Mouse (Mus musculus): Measurements from ENCODE around the gene Spats1. TPM values are rescaled to one million over a fixed set of nuclear protein-coding genes. Genes with fewer than 3 reads are reported as not detected.
A peak's percentile ranks its signal among the peaks of the same experiment; 100 is the strongest.

Spats1 gene
- polyA plus RNA-seq, 2 experiments: 0.06 TPM

- DNase-seq (ENCODE audit: low read depth in 3 of 3, low spot score in 3 of 3) (no peak), ATAC-seq (ENCODE audit: insufficient read depth) (no peak)
- no peak for TF ChIP-seq EP300 (IDR thresholded peaks at IDR 0.05; ENCODE audit: low read depth)
- no peak for TF ChIP-seq CTCF (IDR thresholded peaks at IDR 0.05; ENCODE audit: low read depth)
- no peak overlapping the region for H3K27ac ChIP-seq
- peaks cover 2 to 4% of the 10 kb centered on the region in 2 experiments; a peak in 1 of 4 replicates for H3K4me1 ChIP-seq (replicated peaks; ENCODE audit: control insufficient read depth in 2 of 2, insufficient read depth in 2 of 2, low read length in 1 of 2)
- no peak overlapping the region for H3K9ac ChIP-seq (replicated peaks)
- H3K9me3 ChIP-seq (ENCODE audit: control insufficient read depth, low read length): no peaks in the 10 kb centered on the region
- WGBS (ENCODE audit: insufficient replicate concordance): 68% methylated on average over 4 of the region's 4 CpGs
- H3K4me2 ChIP-seq (ENCODE audit: low read depth): no peak overlapping the region
- H3K36me3 ChIP-seq (replicated peaks; ENCODE audit: control insufficient read depth, insufficient read depth, low read depth): no peaks in the 10 kb centered on the region
- H3K27me3 ChIP-seq (ENCODE audit: control insufficient read depth, insufficient read depth, low read length): no peaks in the 10 kb centered on the region
- H3K4me3 ChIP-seq (ENCODE audit: insufficient read depth in 1 of 2, low read depth in 2 of 2, low read length in 2 of 2): no peak overlapping the region
Observed at GRCm38 (mm10) chr17:45511757-45512156, 36.5 kb upstream of the Spats1 start.

- no peak for TF ChIP-seq CTCF (IDR thresholded peaks at IDR 0.05; ENCODE audit: low read depth)
- TF ChIP-seq EP300 (IDR thresholded peaks at IDR 0.05; ENCODE audit: low read depth): no peak
- H3K4me1 ChIP-seq (replicated peaks; ENCODE audit: control insufficient read depth in 2 of 2, insufficient read depth in 2 of 2, low read length in 1 of 2): peaks cover 2 to 4% of the 10 kb centered on the region in 2 experiments; a peak in 1 of 4 replicates
- ATAC-seq (ENCODE audit: insufficient read depth) (no peak), DNase-seq (ENCODE audit: low read depth in 3 of 3, low spot score in 3 of 3) (no peak)
- H3K4me2 ChIP-seq (ENCODE audit: low read depth): no peak overlapping the region
- H3K27ac ChIP-seq: no peak overlapping the region
- no peak overlapping the region for H3K4me3 ChIP-seq (ENCODE audit: insufficient read depth in 1 of 2, low read depth in 2 of 2, low read length in 2 of 2)
- no peak overlapping the region for H3K9ac ChIP-seq (replicated peaks)
- H3K36me3 ChIP-seq (replicated peaks; ENCODE audit: control insufficient read depth, insufficient read depth, low read depth): no peaks in the 10 kb centered on the region
- no peaks in the 10 kb centered on the region for H3K27me3 ChIP-seq (ENCODE audit: control insufficient read depth, insufficient read depth, low read length)
- H3K9me3 ChIP-seq (ENCODE audit: control insufficient read depth, low read length): no peaks in the 10 kb centered on the region
- WGBS (ENCODE audit: insufficient replicate concordance): 73% methylated on average over 4 of the region's 4 CpGs
Observed at GRCm38 (mm10) chr17:45510871-45511270, 35.7 kb upstream of the Spats1 start.

DNA sequence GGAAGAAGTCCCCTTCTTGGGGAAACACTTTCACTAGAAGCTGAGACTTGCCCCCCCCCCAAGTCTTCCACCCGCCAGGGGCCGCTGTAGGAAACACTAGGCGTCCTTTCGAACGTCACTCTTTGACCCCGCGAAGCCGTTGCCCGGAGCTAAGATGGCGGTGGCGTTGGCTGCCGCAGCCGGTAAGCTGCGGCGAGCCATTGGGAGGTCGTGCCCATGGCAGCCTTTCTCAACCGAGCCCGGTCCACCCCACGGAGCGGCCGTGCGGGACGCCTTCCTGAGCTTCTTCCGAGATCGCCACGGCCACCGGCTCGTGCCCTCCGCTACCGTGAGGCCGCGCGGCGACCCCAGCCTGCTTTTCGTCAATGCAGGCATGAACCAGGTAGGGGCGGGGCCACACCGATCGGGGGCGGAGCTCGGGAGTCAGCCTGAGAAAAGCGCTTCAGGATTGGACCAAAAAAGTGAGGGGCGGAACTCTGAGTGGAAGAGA is 31.5 kb upstream of the Spats1 start, which contains the start of gene Aars2:
Gene Aars2 (plus strand): TSS at position 142 of the 490 bp plus-strand sequence.
- TF ChIP-seq EP300 (IDR thresholded peaks at IDR 0.05; ENCODE audit: low read depth) (peak; percentile 47; the same call in 1 of the 2 replicates), CTCF (IDR thresholded peaks at IDR 0.05; ENCODE audit: low read depth) (peak; percentile 92)
- H3K9ac ChIP-seq (replicated peaks): peak within 1 kb of the TSS; percentile 70
- H3K4me3 ChIP-seq (ENCODE audit: insufficient read depth in 1 of 2, low read depth in 2 of 2, low read length in 2 of 2): peak within 1 kb of the TSS; percentile 72 to 88
- H3K36me3 ChIP-seq (replicated peaks; ENCODE audit: control insufficient read depth, insufficient read depth, low read depth): no peaks in the 10 kb centered on the region
- H3K4me2 ChIP-seq (ENCODE audit: low read depth): peak within 1 kb of the TSS; percentile 59
- ATAC-seq (ENCODE audit: insufficient read depth) (peak; percentile 92), DNase-seq (ENCODE audit: low read depth in 3 of 3, low spot score in 3 of 3) (peak; percentile 80 to 83 (median 81))
- H3K27me3 ChIP-seq (ENCODE audit: control insufficient read depth, insufficient read depth, low read length): no peaks in the 10 kb centered on the region
- no peak within 1 kb of the TSS for H3K27ac ChIP-seq
- H3K9me3 ChIP-seq (ENCODE audit: control insufficient read depth, low read length): no peaks in the 10 kb centered on the region
- peaks cover 4% of the 10 kb centered on the region in 2 experiments; a peak in 3 of 4 replicates for H3K4me1 ChIP-seq (replicated peaks; ENCODE audit: control insufficient read depth in 2 of 2, insufficient read depth in 2 of 2, low read length in 1 of 2)
- under 1% methylated on average over 42 of the region's 42 CpGs for WGBS (ENCODE audit: insufficient replicate concordance)

DNA sequence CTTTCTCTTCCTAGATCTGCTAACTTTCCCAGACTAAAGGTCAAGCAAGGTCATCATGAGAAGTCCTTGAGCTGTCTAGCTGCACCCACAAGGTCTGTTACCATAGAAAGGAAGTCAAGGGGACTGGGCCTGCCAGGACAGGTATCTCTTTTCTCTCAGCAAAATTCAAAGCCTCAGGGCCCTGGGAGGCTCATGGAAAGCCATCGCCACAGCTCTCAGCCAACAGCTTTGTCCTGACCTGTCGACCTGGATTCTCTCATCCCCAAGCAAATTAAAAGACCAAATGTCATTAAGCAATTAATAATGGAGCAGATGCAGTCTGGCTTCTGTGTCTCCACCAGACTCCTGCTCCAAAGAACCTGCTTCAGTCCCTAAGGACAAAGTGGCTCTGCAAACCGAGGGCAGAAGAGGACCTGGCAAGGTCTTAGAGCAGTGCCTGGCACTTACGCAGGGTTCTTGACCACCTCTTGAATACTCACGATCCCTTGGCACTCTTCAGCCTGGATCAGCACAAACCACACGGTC is 30.8 kb upstream of the Spats1 start:
- DNase-seq (ENCODE audit: low read depth in 3 of 3, low spot score in 3 of 3): no peak
- whole genome bisulfite sequencing (ENCODE audit: insufficient replicate concordance): 64% methylated on average over 6 of the region's 6 CpGs
- H3K4me2 ChIP-seq (ENCODE audit: low read depth): no peak overlapping the region

GRCm38 (mm10) chr17:45503301-45503973 is 28.2 kb upstream of the Spats1 start:
- ATAC-seq (ENCODE audit: insufficient read depth): no peak
- Histone ChIP-seq H3K27ac (no peak overlapping the region), H3K36me3 (replicated peaks; ENCODE audit: control insufficient read depth, insufficient read depth, low read depth) (no peaks in the 10 kb centered on the region), H3K9me3 (ENCODE audit: control insufficient read depth, low read length) (no peaks in the 10 kb centered on the region), H3K4me3 (ENCODE audit: insufficient read depth in 1 of 2, low read depth in 2 of 2, low read length in 2 of 2) (no peak overlapping the region), H3K4me2 (ENCODE audit: low read depth) (no peak overlapping the region), H3K27me3 (ENCODE audit: control insufficient read depth, insufficient read depth, low read length) (no peaks in the 10 kb centered on the region), H3K9ac (replicated peaks) (no peak overlapping the region), H3K4me1 (replicated peaks; ENCODE audit: control insufficient read depth in 2 of 2, insufficient read depth in 2 of 2, low read length in 1 of 2) (peaks cover 4% of the 10 kb centered on the region in 2 experiments; a peak in 3 of 4 replicates)
- no peak for TF ChIP-seq CTCF (IDR thresholded peaks at IDR 0.05; ENCODE audit: low read depth)
- no peak for TF ChIP-seq EP300 (IDR thresholded peaks at IDR 0.05; ENCODE audit: low read depth)
- no peak for DNase-seq (ENCODE audit: low read depth in 3 of 3, low spot score in 3 of 3)
- WGBS (ENCODE audit: insufficient replicate concordance): 2% methylated on average over 5 of the region's 5 CpGs

More for the DNA sequence above, 30.8 kb upstream of the Spats1 start:
- H3K9ac ChIP-seq (replicated peaks): no peak overlapping the region
- ATAC-seq (ENCODE audit: insufficient read depth): no peak
- H3K27ac ChIP-seq: no peak overlapping the region
- no peaks in the 10 kb centered on the region for H3K36me3 ChIP-seq (replicated peaks; ENCODE audit: control insufficient read depth, insufficient read depth, low read depth)
- H3K9me3 ChIP-seq (ENCODE audit: control insufficient read depth, low read length): no peaks in the 10 kb centered on the region
- H3K4me3 ChIP-seq (ENCODE audit: insufficient read depth in 1 of 2, low read depth in 2 of 2, low read length in 2 of 2): no peak overlapping the region
- H3K27me3 ChIP-seq (ENCODE audit: control insufficient read depth, insufficient read depth, low read length): no peaks in the 10 kb centered on the region
- TF ChIP-seq CTCF (IDR thresholded peaks at IDR 0.05; ENCODE audit: low read depth): no peak
- no peak for TF ChIP-seq EP300 (IDR thresholded peaks at IDR 0.05; ENCODE audit: low read depth)
- peaks cover 4% of the 10 kb centered on the region in 2 experiments; a peak in 3 of 4 replicates for H3K4me1 ChIP-seq (replicated peaks; ENCODE audit: control insufficient read depth in 2 of 2, insufficient read depth in 2 of 2, low read length in 1 of 2)
